Mouse (Mus musculus): ENCODE data around the gene Ston1.

DNA sequence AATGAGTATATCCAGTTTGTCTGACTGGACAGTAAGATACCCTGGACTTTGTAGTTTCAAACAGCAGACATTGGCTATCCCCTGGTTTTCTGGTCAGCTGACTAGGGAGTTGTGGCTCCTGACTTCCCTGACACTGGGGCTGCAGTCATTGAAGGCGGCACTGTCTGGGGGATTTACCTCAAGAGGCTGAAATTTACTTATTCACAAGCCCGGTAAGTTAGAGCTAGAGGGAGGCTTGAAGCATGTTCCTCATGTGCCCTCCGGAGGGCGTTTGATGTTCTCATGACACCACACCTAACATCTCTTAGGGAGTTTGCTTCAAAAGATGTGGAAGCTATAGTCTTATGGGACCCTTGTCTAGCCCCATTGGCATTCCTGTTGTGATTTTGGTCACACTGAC is 40.8 kb upstream of the Ston1 start:
- TF ChIP-seq CTCF (IDR thresholded peaks at IDR 0.05; ENCODE audit: control insufficient read depth, insufficient read depth, low read length): no peak
- TF ChIP-seq POLR2A (IDR thresholded peaks at IDR 0.05; ENCODE audit: borderline replicate concordance, control insufficient read depth, low read depth, low read length): no peak
